Mouse (Mus musculus): Measurements from ENCODE around the gene Gusb. TPM values are rescaled to one million over a fixed set of nuclear protein-coding genes. Genes with fewer than 3 reads are reported as not detected.
A peak's percentile ranks its signal among the peaks of the same experiment; 100 is the strongest.
"Not testable (repeated sequence)": the region's sequence is repeated elsewhere in the genome, so short reads cannot be mapped to it uniquely, and the experiment has no call there.

The Gusb gene
- polyA plus RNA-seq, 1 experiment from 2014 or later: 23.3 TPM

GRCm38 (mm10) chr5:130040797-130041196 lies 37.9 kb upstream of the Gusb start:
- no peak for ATAC-seq
- Histone ChIP-seq H3K4me2 (replicated peaks) (no peak overlapping the region), H3K4me3 (replicated peaks) (no peak overlapping the region), H3K9me3 (no peaks in the 10 kb centered on the region), H3K36me3 (peaks cover 76% of the 10 kb centered on the region), H3K9ac (replicated peaks) (no peak overlapping the region), H3K27me3 (no peaks in the 10 kb centered on the region), H3K27ac (no peak overlapping the region), H3K4me1 (replicated peaks) (no peaks in the 10 kb centered on the region)
- 89% methylated on average over 4 of the region's 4 CpGs for WGBS

- 67% methylated on average over 19 of the region's 19 CpGs for WGBS
- Histone ChIP-seq H3K9ac (replicated peaks) (no peak overlapping the region), H3K4me1 (replicated peaks) (no peaks in the 10 kb centered on the region), H3K4me3 (replicated peaks) (no peak overlapping the region), H3K36me3 (peaks cover 63% of the 10 kb centered on the region), H3K4me2 (replicated peaks) (no peak overlapping the region), H3K27me3 (no peaks in the 10 kb centered on the region), H3K9me3 (no peaks in the 10 kb centered on the region), H3K27ac (no peak overlapping the region)
- ATAC-seq: no peak
Observed at GRCm38 (mm10) chr5:130037752-130038455, 35.1 kb upstream of the Gusb start.

DNA sequence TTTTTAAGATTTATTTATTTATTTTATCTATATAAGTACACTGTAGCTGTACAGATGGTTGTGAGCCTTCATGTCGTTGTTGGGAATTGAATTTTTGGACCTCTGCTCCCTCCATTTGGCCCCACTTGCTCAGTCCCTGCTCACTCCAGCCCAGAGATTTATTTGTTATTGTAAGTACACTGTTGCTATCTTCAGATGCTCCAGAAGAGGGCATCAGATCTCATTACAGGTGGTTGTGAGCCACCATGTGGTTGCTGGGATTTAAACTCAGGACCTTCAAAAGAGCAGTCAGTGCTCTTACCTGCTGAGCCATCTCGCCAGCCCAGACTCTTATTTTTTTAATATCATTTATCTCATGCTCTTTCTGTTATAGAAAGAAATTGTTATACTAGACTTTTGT lies 33.5 kb upstream of the Gusb start:
- H3K4me3 ChIP-seq (replicated peaks); H3K27me3 ChIP-seq: not testable (repeated sequence)
- peaks cover 52% of the 10 kb centered on the region for H3K36me3 ChIP-seq

DNA sequence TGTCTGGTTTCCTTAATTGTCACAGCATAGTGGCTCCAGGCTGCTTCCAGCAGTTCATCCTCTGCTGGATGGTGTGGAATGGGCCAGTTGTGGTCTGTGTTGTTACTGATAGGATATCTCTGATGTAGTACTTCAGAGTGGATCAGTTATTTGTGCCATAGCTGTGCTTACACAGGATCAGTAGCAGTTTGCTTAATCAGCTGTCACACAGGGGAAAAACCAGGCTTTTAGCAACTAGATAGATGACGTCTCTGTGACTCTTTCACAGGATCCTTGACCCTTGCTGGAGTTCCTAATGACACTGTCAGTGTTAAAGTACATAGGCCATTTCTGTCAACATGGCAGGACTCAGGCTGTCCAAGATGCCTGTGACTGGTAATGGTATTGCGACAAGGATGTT lies 31.0 kb upstream of the Gusb start:
- no peak overlapping the region for H3K27ac ChIP-seq
- H3K9ac ChIP-seq (replicated peaks): no peak overlapping the region
- WGBS: 83% methylated on average over 2 of the region's 2 CpGs
- H3K4me3 ChIP-seq (replicated peaks): no peak overlapping the region
- H3K27me3 ChIP-seq: no peaks in the 10 kb centered on the region
- peaks cover 31% of the 10 kb centered on the region for H3K36me3 ChIP-seq
- H3K4me1 ChIP-seq (replicated peaks): peaks cover 14% of the 10 kb centered on the region
- no peaks in the 10 kb centered on the region for H3K9me3 ChIP-seq
- no peak for ATAC-seq
- H3K4me2 ChIP-seq (replicated peaks): no peak overlapping the region

More for the DNA sequence above, 33.5 kb upstream of the Gusb start:
- 54% methylated on average over 2 of the region's 2 CpGs for WGBS
- not testable (repeated sequence) for H3K27ac ChIP-seq; H3K9me3 ChIP-seq; H3K9ac ChIP-seq (replicated peaks); H3K4me1 ChIP-seq (replicated peaks); ATAC-seq; H3K4me2 ChIP-seq (replicated peaks)

- Histone ChIP-seq H3K27ac (no peak overlapping the region), H3K4me2 (replicated peaks) (no peak overlapping the region), H3K4me1 (replicated peaks) (peaks cover 14% of the 10 kb centered on the region), H3K36me3 (peaks cover 20% of the 10 kb centered on the region), H3K9ac (replicated peaks) (no peak overlapping the region), H3K4me3 (replicated peaks) (no peak overlapping the region), H3K27me3 (peaks cover 9% of the 10 kb centered on the region), H3K9me3 (no peaks in the 10 kb centered on the region)
- ATAC-seq: no peak
- 94% methylated on average over 19 of the region's 19 CpGs for WGBS
Observed at GRCm38 (mm10) chr5:130031410-130032390, 28.9 kb upstream of the Gusb start.

GRCm38 (mm10) chr5:130029142-130029897 lies 26.5 kb upstream of the Gusb start, which contains the start of the genes Asl and Crcp:
Gene Asl (minus strand): TSS chr5:130029247.
Gene Crcp (plus strand): TSS chr5:130029290.
- peak; percentile 89 for ATAC-seq
- Histone ChIP-seq H3K4me1 (replicated peaks) (peaks cover 14% of the 10 kb centered on the region), H3K4me3 (replicated peaks) (peak within 1 kb of the TSS; percentile 74), H3K27me3 (peaks cover 9% of the 10 kb centered on the region), H3K9me3 (no peaks in the 10 kb centered on the region), H3K27ac (peak within 1 kb of the TSS; percentile 94), H3K36me3 (0 out of 2 replicates have a peak, but pooled peaks cover 4% of the 10 kb centered on the region), H3K9ac (replicated peaks) (peak within 1 kb of the TSS; percentile 87), H3K4me2 (replicated peaks) (peak within 1 kb of the TSS; percentile 78)
- 2% methylated on average over 51 of the region's 51 CpGs for WGBS

GRCm38 (mm10) chr5:130027696-130028095 lies 24.8 kb upstream of the Gusb start:
- H3K4me1 ChIP-seq (replicated peaks): peaks cover 19% of the 10 kb centered on the region
- no peak overlapping the region for H3K4me3 ChIP-seq (replicated peaks)
- no peaks in the 10 kb centered on the region for H3K9me3 ChIP-seq
- no peak overlapping the region for H3K9ac ChIP-seq (replicated peaks)
- no peak overlapping the region for H3K27ac ChIP-seq
- peaks cover 9% of the 10 kb centered on the region for H3K27me3 ChIP-seq
- no peak overlapping the region for H3K4me2 ChIP-seq (replicated peaks)
- WGBS: 90% methylated on average over 7 of the region's 7 CpGs
- ATAC-seq: no peak
- H3K36me3 ChIP-seq: 0 out of 2 replicates have a peak, but pooled peaks cover 4% of the 10 kb centered on the region

DNA sequence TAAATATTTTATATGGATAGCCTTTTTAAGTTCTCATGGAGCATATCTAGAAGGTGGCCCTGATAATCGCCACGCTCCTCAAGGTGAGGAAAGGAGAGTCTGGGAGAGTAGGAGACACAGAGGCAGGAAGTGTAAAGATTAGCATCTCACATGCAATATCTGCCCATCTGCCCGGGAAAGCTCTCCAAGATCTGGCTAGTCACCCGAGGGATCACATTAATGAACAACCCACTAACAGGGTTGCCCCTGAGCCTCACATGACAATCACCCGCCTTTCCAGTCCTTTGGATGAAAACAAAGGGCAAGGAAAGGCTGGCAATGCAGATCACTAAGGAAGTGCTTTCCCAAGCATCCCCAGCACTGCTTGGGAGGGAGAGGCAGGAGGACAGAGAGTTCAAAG lies 24.3 kb upstream of the Gusb start:
- Histone ChIP-seq H3K27me3 (peaks cover 9% of the 10 kb centered on the region), H3K27ac (no peak overlapping the region), H3K4me2 (replicated peaks) (no peak overlapping the region), H3K9me3 (no peaks in the 10 kb centered on the region), H3K9ac (replicated peaks) (no peak overlapping the region), H3K36me3 (0 out of 2 replicates have a peak, but pooled peaks cover 4% of the 10 kb centered on the region), H3K4me1 (replicated peaks) (peaks cover 15% of the 10 kb centered on the region), H3K4me3 (replicated peaks) (no peak overlapping the region)
- WGBS: 77% methylated on average over 5 of the region's 5 CpGs
- ATAC-seq: no peak

GRCm38 (mm10) chr5:130023767-130024539 lies 21.1 kb upstream of the Gusb start:
- peak overlapping the region; percentile 72 for H3K27ac ChIP-seq
- under 1% methylated on average over 32 of the region's 32 CpGs for WGBS
- no peaks in the 10 kb centered on the region for H3K36me3 ChIP-seq
- peak overlapping the region; percentile 59 for H3K4me3 ChIP-seq (replicated peaks)
- H3K4me1 ChIP-seq (replicated peaks): peaks cover 10% of the 10 kb centered on the region
- no peaks in the 10 kb centered on the region for H3K9me3 ChIP-seq
- H3K4me2 ChIP-seq (replicated peaks): peak overlapping the region; percentile 87
- peak; percentile 90 for ATAC-seq
- H3K27me3 ChIP-seq: peaks cover 9% of the 10 kb centered on the region
- H3K9ac ChIP-seq (replicated peaks): peak overlapping the region; percentile 70

- 47% methylated on average over 12 of the region's 12 CpGs for WGBS
- Histone ChIP-seq H3K9me3 (no peaks in the 10 kb centered on the region), H3K36me3 (0 out of 2 replicates have a peak, but pooled peaks cover 3% of the 10 kb centered on the region), H3K27ac (no peak overlapping the region), H3K4me3 (replicated peaks) (peak overlapping the region; percentile 59), H3K27me3 (peaks cover 9% of the 10 kb centered on the region), H3K4me1 (replicated peaks) (peaks cover 10% of the 10 kb centered on the region), H3K9ac (replicated peaks) (peak overlapping the region; percentile 36; the same call in 1 of the 2 replicates), H3K4me2 (replicated peaks) (peak overlapping the region; percentile 87)
- ATAC-seq: peak; percentile 16
Observed at GRCm38 (mm10) chr5:130023067-130023766, 20.4 kb upstream of the Gusb start.
